Mouse (Mus musculus) lung, embryonic 15.5 days (tissue): ENCODE data around the gene Igsf3. TPM values are rescaled to one million over a fixed set of nuclear protein-coding genes. Genes with fewer than 3 reads are reported as not detected.

ENCODE experiments used
- ATAC-seq: fragments of 200-750 bp; cut with Nextera tagmentation; 2 replicates; pipeline ENCODE4 v1.8.0; 2017; ENCODE audit warnings: moderate number of reproducible peaks, borderline replicate concordance; ENCODE audit not compliant: low FRiP score, low TSS enrichment; ENCODE audit errors: extremely low read depth
- H3K27ac ChIP-seq: fragments of 300-500 bp; sonication (generic); 2 replicates; pipeline ENCODE4 v1.5.1; 2015; ENCODE audit warnings: moderate library complexity, mild to moderate bottlenecking, inconsistent platforms
- H3K27me3 ChIP-seq: fragments of 300-500 bp; sonication (generic); 2 replicates; pipeline ENCODE4 v1.6.1; 2015; ENCODE audit warnings: inconsistent platforms
- H3K36me3 ChIP-seq: fragments of 300-500 bp; sonication (generic); 2 replicates; pipeline ENCODE4 v1.6.1; 2015; ENCODE audit warnings: inconsistent platforms
- H3K4me1 ChIP-seq: fragments of 300-500 bp; sonication (generic); 2 replicates; pipeline ENCODE4 v1.6.1; 2015; ENCODE audit warnings: inconsistent platforms
- H3K4me2 ChIP-seq: fragments of 300-500 bp; sonication (generic); 2 replicates; pipeline ENCODE4 v1.6.1; 2015; ENCODE audit warnings: inconsistent platforms, mild to moderate bottlenecking, moderate library complexity
- H3K4me3 ChIP-seq: fragments of 300-500 bp; sonication (generic); 2 replicates; pipeline ENCODE4 v1.5.1; 2015; ENCODE audit warnings: mild to moderate bottlenecking, inconsistent platforms
- H3K9ac ChIP-seq: fragments of 300-500 bp; sonication (generic); 2 replicates; pipeline ENCODE4 v1.6.1; 2015; ENCODE audit warnings: inconsistent platforms
- H3K9me3 ChIP-seq: fragments of 300-500 bp; sonication (generic); 2 replicates; pipeline ENCODE4 v1.6.1; 2016; ENCODE audit warnings: inconsistent platforms
- WGBS: fragments of 180-500 bp; shearing (Covaris S2); methylation state at CpG from one replicate; pipeline ENCODE4 v1.1.7; 2015; 5-methylcytosine and 5-hydroxymethylcytosine counted together
- polyA plus RNA-seq: library from polyadenylated mRNA; unstranded; fragments of >200 nt; fragmentation: Nextera tagmentation; extraction: Ambion mirVana; gene quantifications from 2 replicates; pipeline ENCODE4 v1.2.1, GENCODE M21; 2015

Gene Igsf3
- polyA plus RNA-seq, 1 experiment from 2014 or later, result 41.3 TPM

- ATAC-seq, result no peak
- Histone ChIP-seq H3K27ac (peak overlapping the region; percentile 81), H3K4me1 (peaks cover 68% of the 10 kb centered on the region), H3K36me3 (no peaks in the 10 kb centered on the region), H3K4me3 (no peak overlapping the region), H3K27me3 (no peaks in the 10 kb centered on the region), H3K9me3 (no peaks in the 10 kb centered on the region), H3K9ac (no peak overlapping the region), H3K4me2 (no peak overlapping the region)
- 66% methylated on average over 3 of the region's 3 CpGs for WGBS
These were observed 19.2 kb downstream of the Igsf3 start for GRCm38 (mm10) chr3:101396061-101396460.

GRCm38 (mm10) chr3:101396726-101397263 is 19.9 kb downstream of the Igsf3 start:
- Histone ChIP-seq H3K36me3 (no peaks in the 10 kb centered on the region), H3K9me3 (no peaks in the 10 kb centered on the region), H3K27ac (no peak overlapping the region; the same call in 1 of the 2 replicates), H3K4me3 (no peak overlapping the region), H3K9ac (no peak overlapping the region), H3K27me3 (no peaks in the 10 kb centered on the region), H3K4me1 (peaks cover 68% of the 10 kb centered on the region), H3K4me2 (no peak overlapping the region)
- ATAC-seq, result no peak
- 47% methylated on average over 13 of the region's 13 CpGs for WGBS

- Histone ChIP-seq H3K4me3 (no peak overlapping the region), H3K36me3 (no peaks in the 10 kb centered on the region), H3K27ac (no peak overlapping the region), H3K4me2 (no peak overlapping the region), H3K4me1 (peaks cover 68% of the 10 kb centered on the region), H3K9ac (no peak overlapping the region), H3K27me3 (no peaks in the 10 kb centered on the region), H3K9me3 (no peaks in the 10 kb centered on the region)
- WGBS, result 80% methylated on average over 4 of the region's 4 CpGs
- no peak for ATAC-seq
These were observed 20.5 kb downstream of the Igsf3 start for GRCm38 (mm10) chr3:101397422-101397821.

GRCm38 (mm10) chr3:101398071-101398786 is 21.3 kb downstream of the Igsf3 start:
- Histone ChIP-seq H3K27me3 (no peaks in the 10 kb centered on the region), H3K4me3 (no peak overlapping the region), H3K27ac (peak overlapping the region; percentile 49), H3K9me3 (no peaks in the 10 kb centered on the region), H3K36me3 (no peaks in the 10 kb centered on the region), H3K4me2 (no peak overlapping the region), H3K9ac (no peak overlapping the region), H3K4me1 (peaks cover 62% of the 10 kb centered on the region)
- no peak; the same call in 1 of the 2 replicates for ATAC-seq
- WGBS, result 52% methylated on average over 12 of the region's 12 CpGs

- Histone ChIP-seq H3K9ac (no peak overlapping the region), H3K27ac (peak overlapping the region; percentile 45), H3K4me2 (no peak overlapping the region), H3K27me3 (no peaks in the 10 kb centered on the region), H3K36me3 (no peaks in the 10 kb centered on the region), H3K4me3 (no peak overlapping the region), H3K9me3 (no peaks in the 10 kb centered on the region), H3K4me1 (peaks cover 61% of the 10 kb centered on the region)
- no peak for ATAC-seq
- 61% methylated on average over 2 of the region's 2 CpGs for WGBS
These were observed 22.0 kb downstream of the Igsf3 start for GRCm38 (mm10) chr3:101398877-101399276.

- ATAC-seq, result no peak
These were observed 24.6 kb downstream of the Igsf3 start for GRCm38 (mm10) chr3:101401501-101401900.

GRCm38 (mm10) chr3:101404620-101405415 is 27.9 kb downstream of the Igsf3 start:
- H3K27ac ChIP-seq, result peak overlapping the region; percentile 66
- H3K4me2 ChIP-seq, result peak overlapping the region; percentile 25
- peak; percentile 25; the same call in 1 of the 2 replicates for ATAC-seq
- H3K9ac ChIP-seq, result no peak overlapping the region
- H3K27me3 ChIP-seq, result no peaks in the 10 kb centered on the region
- H3K9me3 ChIP-seq, result no peaks in the 10 kb centered on the region
- no peaks in the 10 kb centered on the region for H3K36me3 ChIP-seq
- H3K4me3 ChIP-seq, result no peak overlapping the region
- H3K4me1 ChIP-seq, result peaks cover 62% of the 10 kb centered on the region
- 36% methylated on average over 13 of the region's 13 CpGs for WGBS

More at GRCm38 (mm10) chr3:101401501-101401900, 24.6 kb downstream of the Igsf3 start:
- no peaks in the 10 kb centered on the region for H3K27me3 ChIP-seq
- no peaks in the 10 kb centered on the region for H3K36me3 ChIP-seq
- H3K9ac ChIP-seq, result no peak overlapping the region
- no peak overlapping the region for H3K4me3 ChIP-seq
- no peaks in the 10 kb centered on the region for H3K9me3 ChIP-seq
- H3K4me1 ChIP-seq, result peaks cover 60% of the 10 kb centered on the region
- H3K4me2 ChIP-seq, result no peak overlapping the region
- H3K27ac ChIP-seq, result no peak overlapping the region
- 37% methylated on average over 5 of the region's 5 CpGs for WGBS

- peak overlapping the region; percentile 66 for H3K27ac ChIP-seq
- peak overlapping the region; percentile 25 for H3K4me2 ChIP-seq
- no peak overlapping the region for H3K4me3 ChIP-seq
- H3K4me1 ChIP-seq, result peaks cover 67% of the 10 kb centered on the region
- no peak overlapping the region for H3K9ac ChIP-seq
- H3K27me3 ChIP-seq, result no peaks in the 10 kb centered on the region
- WGBS, result 29% methylated on average over 10 of the region's 10 CpGs
- H3K9me3 ChIP-seq, result no peaks in the 10 kb centered on the region
- H3K36me3 ChIP-seq, result no peaks in the 10 kb centered on the region
- ATAC-seq, result peak; percentile 82; the same call in 1 of the 2 replicates
These were observed 28.6 kb downstream of the Igsf3 start for GRCm38 (mm10) chr3:101405495-101405894.

GRCm38 (mm10) chr3:101406097-101406496 is 29.2 kb downstream of the Igsf3 start:
- no peaks in the 10 kb centered on the region for H3K36me3 ChIP-seq
- ATAC-seq, result no peak; the same call in 1 of the 2 replicates
- H3K27me3 ChIP-seq, result no peaks in the 10 kb centered on the region
- H3K4me3 ChIP-seq, result no peak overlapping the region
- H3K4me2 ChIP-seq, result no peak overlapping the region
- no peaks in the 10 kb centered on the region for H3K9me3 ChIP-seq
- peaks cover 73% of the 10 kb centered on the region for H3K4me1 ChIP-seq
- peak overlapping the region; percentile 66 for H3K27ac ChIP-seq
- no peak overlapping the region for H3K9ac ChIP-seq
- 34% methylated on average over 3 of the region's 3 CpGs for WGBS

GRCm38 (mm10) chr3:101407568-101407967 is 30.7 kb downstream of the Igsf3 start:
- 0 out of 2 replicates have a peak overlapping the region, but pooled peaks have one; percentile 31 for H3K27ac ChIP-seq
- H3K4me1 ChIP-seq, result peaks cover 86% of the 10 kb centered on the region
- H3K9ac ChIP-seq, result no peak overlapping the region
- no peak overlapping the region for H3K4me2 ChIP-seq
- no peak for ATAC-seq
- H3K36me3 ChIP-seq, result no peaks in the 10 kb centered on the region
- H3K4me3 ChIP-seq, result no peak overlapping the region
- WGBS, result 51% methylated on average over 8 of the region's 8 CpGs
- no peaks in the 10 kb centered on the region for H3K9me3 ChIP-seq
- H3K27me3 ChIP-seq, result no peaks in the 10 kb centered on the region

- H3K4me3 ChIP-seq, result no peak overlapping the region
- ATAC-seq, result no peak
- H3K9me3 ChIP-seq, result no peaks in the 10 kb centered on the region
- peaks cover 78% of the 10 kb centered on the region for H3K4me1 ChIP-seq
- peak overlapping the region; percentile 77 for H3K27ac ChIP-seq
- no peak overlapping the region for H3K9ac ChIP-seq
- no peaks in the 10 kb centered on the region for H3K36me3 ChIP-seq
- H3K27me3 ChIP-seq, result no peaks in the 10 kb centered on the region
- 34% methylated on average over 20 of the region's 20 CpGs for WGBS
- H3K4me2 ChIP-seq, result peak overlapping the region; percentile 17; the same call in 1 of the 2 replicates
These were observed 32.3 kb downstream of the Igsf3 start for GRCm38 (mm10) chr3:101408953-101409750.
